Mouse (Mus musculus): Measurements from ENCODE around the gene Muc5ac.
"Not testable (repeated sequence)": the region's sequence is repeated elsewhere in the genome, so short reads cannot be mapped to it uniquely, and the experiment has no call there.

The Muc5ac gene

GRCm38 (mm10) chr7:141788677-141789452 is at the start of gene Muc5ac:
TSS of gene Muc5ac (plus strand) at chr7:141788972.
- DNase-seq = no peak

- DNase-seq = no peak
Measured at GRCm38 (mm10) chr7:141747451-141748100, 41.2 kb upstream of the Muc5ac start.

- no peak for DNase-seq
Measured at GRCm38 (mm10) chr7:141752513-141752912, 36.3 kb upstream of the Muc5ac start.

GRCm38 (mm10) chr7:141755831-141756230 is 32.9 kb upstream of the Muc5ac start:
- peak; percentile 88 for DNase-seq

- DNase-seq = no peak
Measured at GRCm38 (mm10) chr7:141758291-141758690, 30.5 kb upstream of the Muc5ac start.

GRCm38 (mm10) chr7:141770521-141770920 is 18.3 kb upstream of the Muc5ac start:
- no peak for DNase-seq

- no peak for DNase-seq
Measured at GRCm38 (mm10) chr7:141770988-141771387, 17.8 kb upstream of the Muc5ac start.

- DNase-seq = peak; percentile 34
Measured at GRCm38 (mm10) chr7:141772058-141772557, 16.7 kb upstream of the Muc5ac start.

GRCm38 (mm10) chr7:141774855-141775254 is 13.9 kb upstream of the Muc5ac start:
- no peak for DNase-seq

- no peak for DNase-seq
Measured at GRCm38 (mm10) chr7:141776199-141776598, 12.6 kb upstream of the Muc5ac start.

- no peak for DNase-seq
Measured at GRCm38 (mm10) chr7:141794251-141794650, 5.5 kb downstream of the Muc5ac start.

GRCm38 (mm10) chr7:141803206-141803605 is 14.4 kb downstream of the Muc5ac start:
- DNase-seq = no peak

GRCm38 (mm10) chr7:141805384-141805783 is 16.6 kb downstream of the Muc5ac start:
- no peak for DNase-seq

- not testable (repeated sequence) for DNase-seq
Measured at GRCm38 (mm10) chr7:141807823-141808222, 19.1 kb downstream of the Muc5ac start.

GRCm38 (mm10) chr7:141809933-141810332 is 21.2 kb downstream of the Muc5ac start:
- not testable (repeated sequence) for DNase-seq

GRCm38 (mm10) chr7:141813321-141813720 is 24.5 kb downstream of the Muc5ac start:
- no peak for DNase-seq

GRCm38 (mm10) chr7:141815361-141815760 is 26.6 kb downstream of the Muc5ac start:
- DNase-seq = no peak

GRCm38 (mm10) chr7:141817355-141818075 is 28.7 kb downstream of the Muc5ac start:
- DNase-seq = peak; percentile 92

- peak; percentile 30 for DNase-seq
Measured at GRCm38 (mm10) chr7:141818267-141818666, 29.5 kb downstream of the Muc5ac start.

- DNase-seq = peak; percentile 40
Measured at GRCm38 (mm10) chr7:141822582-141823261, 34.0 kb downstream of the Muc5ac start.

- no peak for DNase-seq
Measured at GRCm38 (mm10) chr7:141823699-141824098, 34.9 kb downstream of the Muc5ac start.

GRCm38 (mm10) chr7:141824398-141824797 is 35.6 kb downstream of the Muc5ac start:
- DNase-seq = no peak

- no peak for DNase-seq
Measured at GRCm38 (mm10) chr7:141835941-141836340, 47.2 kb downstream of the Muc5ac start.

Data from retina, postnatal 1 day (tissue).